ENCODE assay signal across 9 mouse cellular contexts in genomic region chr11:7212126-7212798, GRCm38 (mm10). TPM values are rescaled to one million over a fixed set of nuclear protein-coding genes. Genes with fewer than 3 reads are reported as not detected.
DNase-seq lines count a peak whose midpoint lies in the region; ATAC-seq and TF ChIP-seq lines count a peak whose summit lies in the region.
"Had no signal": no experiment of that assay in that cellular context is flagged by ENCODE, and none has a peak within 500 bp of the region (broad histone marks: within the 10 kb centered on the region; RNA-seq: fewer than 3 reads in every experiment).

No protein-coding gene starts in this region.

- H3K36me3 ChIP-seq in lung, postnatal 0 days (ENCODE audit: insufficient read depth, low read length): no peaks in the 10 kb centered on the region
- no peaks in the 10 kb centered on the region for H3K36me3 ChIP-seq in liver, embryonic 14.5 days (replicated peaks; ENCODE audit: control insufficient read depth, insufficient read depth, low read depth)

- ATAC-seq in lung, postnatal 0 days: no peak
- ATAC-seq in liver, embryonic 14.5 days (ENCODE audit: insufficient read depth): no peak
- no peak for ATAC-seq in frontal cortex, adult (ENCODE audit: low TSS enrichment)

- peaks cover 15% of the 10 kb centered on the region for H3K27me3 ChIP-seq in lung, postnatal 0 days (replicated peaks; ENCODE audit: insufficient read depth, low read length)
- H3K27me3 ChIP-seq in liver, embryonic 14.5 days (ENCODE audit: control insufficient read depth, insufficient read depth, low read length): peaks cover 34% of the 10 kb centered on the region

- peak; percentile 25 for DNase-seq in lung, postnatal 0 days (ENCODE audit: low spot score)
- no peak for DNase-seq in lung, postnatal 36 days
- DNase-seq in forelimb bud, embryonic 11.5 days (ENCODE audit: low read depth, low spot score): peak; percentile 53
- no peak for DNase-seq in liver, embryonic 14.5 days (ENCODE audit: low read depth in 3 of 3, low spot score in 3 of 3)
- DNase-seq in cerebellum, adult 8-10 months: no peak
- no peak for DNase-seq in layer of hippocampus, postnatal 25 days (ENCODE audit: extremely low spot score in 1 of 2, low spot score in 1 of 2)

- 22% methylated on average over 17 of the region's 17 CpGs for WGBS in lung, postnatal 0 days
- 15% methylated on average over 17 of the region's 17 CpGs for WGBS in liver, embryonic 14.5 days (ENCODE audit: insufficient replicate concordance)

- peak overlapping the region; percentile 53 for H3K4me3 ChIP-seq in lung, postnatal 0 days (ENCODE audit: low read depth, low read length)
- H3K4me3 ChIP-seq in liver, embryonic 14.5 days (ENCODE audit: insufficient read depth in 1 of 2, low read depth in 2 of 2, low read length in 2 of 2): peak overlapping the region; percentile 10 to 12; a peak in 1 of 4 replicates

- TF ChIP-seq CTCF in lung, postnatal 0 days (IDR thresholded peaks at IDR 0.05): no peak
- no peak for TF ChIP-seq CTCF in liver, embryonic 14.5 days (IDR thresholded peaks at IDR 0.05; ENCODE audit: low read depth)

- no peaks in the 10 kb centered on the region for H3K9me3 ChIP-seq in lung, postnatal 0 days (ENCODE audit: low read length)
- H3K9me3 ChIP-seq in liver, embryonic 14.5 days (ENCODE audit: control insufficient read depth, low read length): no peaks in the 10 kb centered on the region

- peak overlapping the region; percentile 76 for H3K4me2 ChIP-seq in lung, postnatal 0 days (replicated peaks; ENCODE audit: low read depth, low read length)
- H3K4me2 ChIP-seq in liver, embryonic 14.5 days (ENCODE audit: low read depth): no peak overlapping the region; the same call in 1 of the 2 replicates

- H3K27ac ChIP-seq in lung, postnatal 0 days (ENCODE audit: low read length): no peak overlapping the region
- no peak overlapping the region for H3K27ac ChIP-seq in liver, embryonic 14.5 days

- TF ChIP-seq EP300 in lung, postnatal 0 days (IDR thresholded peaks at IDR 0.05): no peak
- TF ChIP-seq EP300 in liver, embryonic 14.5 days (IDR thresholded peaks at IDR 0.05; ENCODE audit: low read depth): no peak

- 0 out of 2 replicates have a peak, but pooled peaks cover 6% of the 10 kb centered on the region for H3K4me1 ChIP-seq in lung, postnatal 0 days (ENCODE audit: insufficient read depth, low read depth, low read length)
- H3K4me1 ChIP-seq in liver, embryonic 14.5 days (replicated peaks; ENCODE audit: control insufficient read depth in 2 of 2, insufficient read depth in 2 of 2, low read length in 1 of 2): no peaks in the 10 kb centered on the region

- no peak overlapping the region for H3K9ac ChIP-seq in lung, postnatal 0 days (replicated peaks; ENCODE audit: low read depth)
- H3K9ac ChIP-seq in liver, embryonic 14.5 days (replicated peaks): no peak overlapping the region

RNA-seq across cellular contexts. Expression of gene Igfbp3, which starts 1.5 kb away (rescaled TPM):
- 23.7 and 45.9 TPM in 2 replicates for polyA plus RNA-seq in lung, postnatal 0 days (2015; fragmentation: Nextera tagmentation; extraction: Ambion mirVana)
- polyA plus RNA-seq in liver, embryonic 14.5 days (2012; rRNA removed): 13.7 and 21.4 TPM in 2 replicates
- 19.0 and 21.5 TPM in 2 replicates for polyA plus RNA-seq in liver, embryonic 14.5 days (2014; fragmentation: Nextera tagmentation; extraction: Ambion mirVana)
- total RNA-seq in layer of hippocampus, postnatal 25 days (2021): 10 to 100 TPM; 12.5 to 19.5 TPM
- total RNA-seq: hematopoietic stem cell, adult 5-6 weeks; neutrophil, adult 5-6 weeks had no signal

RNA-seq across cellular contexts. Expression of gene Igfbp1, which starts 14.7 kb away (rescaled TPM):
- 0.23 and 0.69 TPM in 2 replicates for polyA plus RNA-seq in lung, postnatal 0 days (2015; fragmentation: Nextera tagmentation; extraction: Ambion mirVana)
- polyA plus RNA-seq in liver, embryonic 14.5 days (2012; rRNA removed): 48.0 and 51.7 TPM in 2 replicates
- 56.3 and 62.0 TPM in 2 replicates for polyA plus RNA-seq in liver, embryonic 14.5 days (2014; fragmentation: Nextera tagmentation; extraction: Ambion mirVana)
- not detected for total RNA-seq in layer of hippocampus, postnatal 25 days (2021)
- total RNA-seq: hematopoietic stem cell, adult 5-6 weeks; neutrophil, adult 5-6 weeks had no signal

RNA-seq across cellular contexts. Expression of gene Gm11985, which starts 23.9 kb away (rescaled TPM):
- polyA plus RNA-seq in lung, postnatal 0 days (2015; fragmentation: Nextera tagmentation; extraction: Ambion mirVana): not detected in 2 replicates
- not detected in 2 replicates for polyA plus RNA-seq in liver, embryonic 14.5 days (2012; rRNA removed)
- not detected in 2 replicates for polyA plus RNA-seq in liver, embryonic 14.5 days (2014; fragmentation: Nextera tagmentation; extraction: Ambion mirVana)
- total RNA-seq in layer of hippocampus, postnatal 25 days (2021): not detected
- total RNA-seq: hematopoietic stem cell, adult 5-6 weeks; neutrophil, adult 5-6 weeks had no signal

Comparison
In these comparisons a context has a peak if more than half of its experiments do, and no peak if none do; other contexts are left out.
1. DNase-seq: peak in lung, postnatal 0 days (single experiment) and forelimb bud, embryonic 11.5 days (single experiment); none in lung, postnatal 36 days (single experiment), liver, embryonic 14.5 days (0 of 3), cerebellum, adult 8-10 months (single experiment) and layer of hippocampus, postnatal 25 days (0 of 2).
2. RNA of gene Igfbp1, which starts 14.7 kb away (polyA plus RNA-seq): 48.0 to 62.0 TPM in liver, embryonic 14.5 days; 0.23 to 0.69 TPM in lung, postnatal 0 days; every median in the first group is over 10 times any median in the second.